Mouse (Mus musculus) liver, adult (tissue): ENCODE measurements around the gene Nxpe5.

Source experiments
- GATA4 ChIP-seq: IDR thresholded peaks from 2 replicates; pipeline ENCODE4 v1.6.1; 2014; ENCODE audit warnings: mild to moderate bottlenecking, low read length; ENCODE audit not compliant: insufficient replicate concordance

The Nxpe5 gene

GRCm38 (mm10) chr5:138225700-138226099 is at the start of gene Nxpe5:
Gene Nxpe5, plus strand, starts transcription at chr5:138225898.
- TF ChIP-seq GATA4, result no peak

GRCm38 (mm10) chr5:138186950-138187638 is 38.6 kb upstream of the Nxpe5 start, which contains the start of the genes Taf6 and Cnpy4:
Gene Taf6, minus strand, starts transcription at chr5:138187451.
Gene Cnpy4, plus strand, starts transcription at chr5:138187485.
- TF ChIP-seq GATA4, result no peak

GRCm38 (mm10) chr5:138187661-138188306 is 37.9 kb upstream of the Nxpe5 start:
- TF ChIP-seq GATA4, result no peak

- TF ChIP-seq GATA4, result 0 out of 2 replicates have a peak, but pooled peaks have one; percentile 5
These were observed 31.6 kb upstream of the Nxpe5 start, which contains the start of gene Mblac1 for GRCm38 (mm10) chr5:138193771-138194727. Gene Mblac1, plus strand, starts transcription at chr5:138194314.

GRCm38 (mm10) chr5:138194755-138195345 is 30.8 kb upstream of the Nxpe5 start:
- TF ChIP-seq GATA4, result no peak

- no peak for TF ChIP-seq GATA4
These were observed 30.2 kb upstream of the Nxpe5 start for GRCm38 (mm10) chr5:138195463-138195862.

- no peak for TF ChIP-seq GATA4
These were observed 26.1 kb upstream of the Nxpe5 start for GRCm38 (mm10) chr5:138199576-138199975.

- TF ChIP-seq GATA4, result no peak
These were observed 23.6 kb upstream of the Nxpe5 start for GRCm38 (mm10) chr5:138202086-138202485.

GRCm38 (mm10) chr5:138207253-138207652 is 18.4 kb upstream of the Nxpe5 start:
- no peak for TF ChIP-seq GATA4

GRCm38 (mm10) chr5:138207873-138208272 is 17.8 kb upstream of the Nxpe5 start:
- TF ChIP-seq GATA4, result no peak

GRCm38 (mm10) chr5:138219864-138220263 is 5.8 kb upstream of the Nxpe5 start:
- no peak for TF ChIP-seq GATA4

GRCm38 (mm10) chr5:138222111-138222510 is 3.6 kb upstream of the Nxpe5 start:
- TF ChIP-seq GATA4, result no peak

GRCm38 (mm10) chr5:138223287-138223686 is 2.4 kb upstream of the Nxpe5 start:
- no peak for TF ChIP-seq GATA4

- no peak for TF ChIP-seq GATA4
These were observed 793 bp downstream of the Nxpe5 start for GRCm38 (mm10) chr5:138226491-138226890.

GRCm38 (mm10) chr5:138227367-138227766 is 1.7 kb downstream of the Nxpe5 start:
- no peak for TF ChIP-seq GATA4
